Mouse (Mus musculus): ENCODE measurements at regions not wholly inside any gene's neighbourhood (a gene's known extent, or its start where the extent isn't known, plus 50 kb on each side); places are given as distances from the start of the nearest gene placed in this dataset.

- DNase-seq (ENCODE audit: low read depth, low spot score) = no peak
These were observed 170.1 kb downstream of the 1700064H15Rik start for GRCm38 (mm10) chr3:19458386-19458785.

- no peak for DNase-seq (ENCODE audit: low read depth, low spot score)
These were observed 171.0 kb downstream of the 1700064H15Rik start for GRCm38 (mm10) chr3:19457431-19457830.

GRCm38 (mm10) chr3:19455838-19456448, 172.5 kb downstream of the 1700064H15Rik start:
- no peak for DNase-seq (ENCODE audit: low read depth, low spot score)

- peak; percentile 20 for DNase-seq (ENCODE audit: low read depth, low spot score)
These were observed 177.5 kb downstream of the 1700064H15Rik start for GRCm38 (mm10) chr3:19451022-19451421.

- no peak for DNase-seq (ENCODE audit: low read depth, low spot score)
These were observed 179.5 kb downstream of the 1700064H15Rik start for GRCm38 (mm10) chr3:19448931-19449330.

- no peak for DNase-seq (ENCODE audit: low read depth, low spot score)
These were observed 180.3 kb downstream of the 1700064H15Rik start for GRCm38 (mm10) chr3:19448192-19448591.

GRCm38 (mm10) chr3:19447733-19448132, 180.7 kb downstream of the 1700064H15Rik start:
- no peak for DNase-seq (ENCODE audit: low read depth, low spot score)

- DNase-seq (ENCODE audit: low read depth, low spot score) = no peak
These were observed 183.6 kb downstream of the 1700064H15Rik start for GRCm38 (mm10) chr3:19444914-19445313.

GRCm38 (mm10) chr3:19441827-19442226, 186.7 kb downstream of the 1700064H15Rik start:
- no peak for DNase-seq (ENCODE audit: low read depth, low spot score)

GRCm38 (mm10) chr3:19430159-19430558, 198.3 kb downstream of the 1700064H15Rik start:
- DNase-seq (ENCODE audit: low read depth, low spot score) = no peak

GRCm38 (mm10) chr3:19429422-19430076, 198.9 kb downstream of the 1700064H15Rik start:
- no peak for DNase-seq (ENCODE audit: low read depth, low spot score)

GRCm38 (mm10) chr3:19429010-19429409, 199.5 kb downstream of the 1700064H15Rik start:
- no peak for DNase-seq (ENCODE audit: low read depth, low spot score)

GRCm38 (mm10) chr3:19426130-19426556, 202.3 kb downstream of the 1700064H15Rik start:
- peak; percentile 16 for DNase-seq (ENCODE audit: low read depth, low spot score)

GRCm38 (mm10) chr3:19425322-19425721, 203.2 kb downstream of the 1700064H15Rik start:
- no peak for DNase-seq (ENCODE audit: low read depth, low spot score)

GRCm38 (mm10) chr3:19424384-19424783, 204.1 kb downstream of the 1700064H15Rik start:
- DNase-seq (ENCODE audit: low read depth, low spot score) = no peak

- DNase-seq (ENCODE audit: low read depth, low spot score) = no peak
These were observed 207.0 kb downstream of the 1700064H15Rik start for GRCm38 (mm10) chr3:19421430-19421944.

- no peak for DNase-seq (ENCODE audit: low read depth, low spot score)
These were observed 207.6 kb downstream of the 1700064H15Rik start for GRCm38 (mm10) chr3:19420912-19421311.

- no peak for DNase-seq (ENCODE audit: low read depth, low spot score)
These were observed 217.4 kb downstream of the 1700064H15Rik start for GRCm38 (mm10) chr3:19410938-19411515.

- DNase-seq (ENCODE audit: low read depth, low spot score) = no peak
These were observed 220.2 kb downstream of the 1700064H15Rik start for GRCm38 (mm10) chr3:19408283-19408682.

- DNase-seq (ENCODE audit: low read depth, low spot score) = no peak
These were observed 220.8 kb downstream of the 1700064H15Rik start for GRCm38 (mm10) chr3:19407591-19408090.

- DNase-seq (ENCODE audit: low read depth, low spot score) = peak; percentile 62
These were observed 221.9 kb downstream of the 1700064H15Rik start for GRCm38 (mm10) chr3:19406351-19407151.

GRCm38 (mm10) chr3:19385675-19386074, 242.8 kb downstream of the 1700064H15Rik start:
- DNase-seq (ENCODE audit: low read depth, low spot score) = no peak
